Mouse (Mus musculus) embryonic facial prominence, embryonic 11.5 days (tissue): ENCODE data around the gene Slc43a3. TPM values are rescaled to one million over a fixed set of nuclear protein-coding genes. Genes with fewer than 3 reads are reported as not detected.

Source experiments
- ATAC-seq: fragments of 200-750 bp; cut with Nextera tagmentation; replicated peaks from 2 replicates; pipeline ENCODE4 v1.8.0; 2017; ENCODE audit warnings: low read depth; ENCODE audit not compliant: insufficient number of reproducible peaks, low FRiP score, low TSS enrichment
- DNase-seq: peaks from one replicate; pipeline ENCODE4 v3.0.0-alpha.2; 2015; ENCODE audit warnings: low spot score
- H3K27ac ChIP-seq: fragments of 300-500 bp; sonication (generic); replicated peaks from 2 replicates; pipeline ENCODE4 v1.5.1; 2014; ENCODE audit warnings: mild to moderate bottlenecking, low read depth, low read length, control low read depth
- H3K27me3 ChIP-seq: fragments of 300-500 bp; sonication (generic); 2 replicates; pipeline ENCODE4 v1.6.1; 2014; ENCODE audit warnings: mild to moderate bottlenecking, low read length, moderate library complexity, mixed read lengths; ENCODE audit not compliant: control insufficient read depth, insufficient read depth
- H3K36me3 ChIP-seq: fragments of 300-500 bp; sonication (generic); replicated peaks from 2 replicates; pipeline ENCODE4 v1.6.1; 2014; ENCODE audit warnings: low read depth, mild to moderate bottlenecking, low read length, moderate library complexity, mixed read lengths; ENCODE audit not compliant: control insufficient read depth, insufficient read depth
- H3K4me1 ChIP-seq: fragments of 300-500 bp; sonication (generic); 2 replicates; pipeline ENCODE4 v1.6.1; 2014; ENCODE audit warnings: low read length, mixed read lengths; ENCODE audit not compliant: control insufficient read depth, insufficient read depth
- H3K4me2 ChIP-seq: fragments of 300-500 bp; sonication (generic); 2 replicates; pipeline ENCODE4 v1.6.1; 2014; ENCODE audit warnings: low read depth, mild to moderate bottlenecking, control low read depth, low read length, moderate library complexity
- H3K4me3 ChIP-seq: fragments of 300-500 bp; sonication (generic); 2 replicates; pipeline ENCODE4 v1.5.1; 2014; ENCODE audit warnings: low read depth, low read length, control low read depth
- H3K9ac ChIP-seq: fragments of 300-500 bp; sonication (generic); replicated peaks from 2 replicates; pipeline ENCODE4 v1.6.1; 2014; ENCODE audit warnings: mild to moderate bottlenecking, control low read depth, low read length
- H3K9me3 ChIP-seq: fragments of 300-500 bp; sonication (generic); replicated peaks from 2 replicates; pipeline ENCODE4 v1.6.1; 2016; ENCODE audit warnings: mild to moderate bottlenecking, low read length, inconsistent platforms, mixed read lengths; ENCODE audit not compliant: control insufficient read depth
- WGBS: fragments of 180-500 bp; shearing (Covaris S2); extraction: QIAGEN DNeasy Blood & Tissue Kit; methylation state at CpG from one replicate; pipeline ENCODE4 v1.1.7; 2014; 5-methylcytosine and 5-hydroxymethylcytosine counted together
- polyA plus RNA-seq: library from polyadenylated mRNA; unstranded; fragments of >200 nt; fragmentation: Nextera tagmentation; extraction: Ambion mirVana; gene quantifications from 2 replicates; pipeline ENCODE4 v1.2.1, GENCODE M21; 2014

The Slc43a3 gene
- polyA plus RNA-seq, 1 experiment from 2014 or later = 37.2 TPM

DNA sequence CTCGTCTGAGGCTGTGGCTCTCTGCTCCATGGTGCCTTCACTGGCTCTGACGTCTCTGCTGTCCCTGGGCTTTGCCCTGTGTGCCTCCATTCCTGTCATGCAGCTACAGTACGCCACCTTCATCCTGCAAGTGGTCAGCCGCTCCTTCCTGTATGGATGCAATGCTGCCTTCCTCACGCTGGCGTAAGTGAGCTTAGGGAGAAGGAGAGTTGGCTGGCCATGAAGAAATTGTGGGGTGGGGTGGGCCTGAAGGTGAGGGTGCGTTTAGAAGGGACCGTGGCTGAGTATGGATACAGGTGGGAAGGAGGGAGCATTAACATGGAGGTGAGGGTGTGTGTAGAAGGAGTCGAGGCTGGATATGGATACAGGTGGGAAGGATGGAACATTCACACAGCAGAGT, 19.1 kb downstream of the Slc43a3 start:
- Histone ChIP-seq H3K27ac (no peak overlapping the region), H3K9me3 (no peaks in the 10 kb centered on the region), H3K4me1 (no peaks in the 10 kb centered on the region), H3K27me3 (no peaks in the 10 kb centered on the region), H3K4me2 (no peak overlapping the region), H3K9ac (no peak overlapping the region), H3K4me3 (no peak overlapping the region), H3K36me3 (no peaks in the 10 kb centered on the region; the same call in none of the 2 replicates)
- 85% methylated on average over 9 of the region's 9 CpGs for WGBS
- no peak for DNase-seq
- no peak for ATAC-seq

DNA sequence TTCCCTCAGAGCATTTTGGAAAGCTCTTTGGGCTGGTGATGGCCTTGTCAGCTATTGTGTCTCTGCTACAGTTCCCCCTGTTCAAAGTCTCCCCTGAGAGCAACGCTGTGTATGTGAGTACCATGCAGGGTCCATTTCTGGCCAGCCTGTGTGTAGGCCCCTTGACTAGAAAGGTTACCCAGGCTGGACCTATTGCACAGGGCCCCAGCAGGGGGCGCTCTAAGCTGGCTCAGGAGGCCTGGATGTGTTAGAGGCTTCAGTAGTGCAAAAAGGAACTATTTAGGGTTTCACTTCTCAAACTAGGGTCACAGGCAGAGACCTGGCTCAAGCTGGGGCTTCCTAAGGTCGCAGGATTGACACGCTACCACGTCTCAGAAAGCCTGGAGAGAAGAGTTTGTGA, 19.9 kb downstream of the Slc43a3 start:
- Histone ChIP-seq H3K36me3 (no peaks in the 10 kb centered on the region; the same call in 1 of the 2 replicates), H3K9ac (no peak overlapping the region), H3K4me1 (no peaks in the 10 kb centered on the region), H3K27me3 (no peaks in the 10 kb centered on the region), H3K4me2 (no peak overlapping the region), H3K9me3 (no peaks in the 10 kb centered on the region), H3K4me3 (no peak overlapping the region), H3K27ac (no peak overlapping the region)
- DNase-seq (peak; percentile 59), ATAC-seq (no peak; the same call in 1 of the 2 replicates)
- 55% methylated on average over 5 of the region's 5 CpGs for WGBS

DNA sequence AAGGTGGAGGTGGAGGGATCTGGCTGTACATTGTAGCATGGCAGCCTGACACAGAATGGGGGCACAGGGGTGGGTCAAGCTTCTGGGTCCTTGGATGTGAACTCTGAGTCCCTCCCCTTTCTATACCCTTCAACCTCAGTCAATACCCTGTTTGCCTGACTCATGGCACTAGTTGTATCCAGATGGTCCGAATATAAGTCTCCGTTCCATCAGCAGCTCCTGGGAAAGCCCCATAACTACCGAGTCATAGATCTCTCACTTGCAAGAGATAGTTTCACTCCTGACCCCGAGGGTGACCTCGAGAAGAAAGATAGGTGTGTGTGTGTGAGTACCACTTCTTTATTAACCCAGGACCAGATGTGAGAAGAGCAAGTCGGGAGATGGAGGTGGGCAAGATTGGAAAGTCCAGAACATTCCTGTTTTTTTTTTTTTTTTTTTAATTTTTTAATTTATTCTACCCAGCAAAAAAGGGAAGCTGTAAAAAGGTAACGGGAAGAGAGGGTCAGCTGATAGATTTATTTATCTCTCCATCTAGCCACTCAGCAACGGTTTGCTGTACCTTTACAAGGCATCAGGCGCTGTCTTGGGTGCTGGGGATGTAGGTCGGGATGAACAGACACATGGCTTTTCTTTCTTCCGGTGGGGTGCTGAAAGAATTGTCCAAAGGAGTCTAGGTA, 22.3 kb downstream of the Slc43a3 start:
- WGBS = 88% methylated on average over 11 of the region's 11 CpGs
- H3K9me3 ChIP-seq = no peaks in the 10 kb centered on the region
- H3K36me3 ChIP-seq = no peaks in the 10 kb centered on the region; the same call in 1 of the 2 replicates
- ATAC-seq (no peak), DNase-seq (no peak)
- H3K27ac ChIP-seq = no peak overlapping the region
- no peak overlapping the region for H3K4me2 ChIP-seq
- no peaks in the 10 kb centered on the region for H3K27me3 ChIP-seq
- no peak overlapping the region for H3K9ac ChIP-seq
- H3K4me1 ChIP-seq = no peaks in the 10 kb centered on the region
- no peak overlapping the region for H3K4me3 ChIP-seq

DNA sequence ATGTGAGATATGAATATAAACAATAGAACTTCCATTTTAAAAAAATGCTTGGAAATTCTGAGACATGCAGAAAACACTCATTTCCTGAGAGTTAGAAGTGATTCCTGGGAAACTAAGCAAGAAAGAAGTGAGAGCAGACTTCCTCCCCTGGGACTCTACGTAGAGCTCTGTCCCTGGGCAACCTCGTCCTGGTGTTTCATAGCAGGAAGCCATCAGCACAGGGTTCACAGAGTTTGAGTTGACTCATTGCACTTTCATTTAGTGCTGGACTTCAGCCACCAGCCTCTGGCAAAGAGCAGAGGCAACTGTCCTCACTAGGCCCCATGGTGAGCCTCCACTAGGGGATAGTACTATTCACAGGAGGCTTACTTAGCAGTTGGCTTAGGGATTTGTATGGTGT, 24.9 kb downstream of the Slc43a3 start:
- 80% methylated on average over 2 of the region's 2 CpGs for WGBS
- H3K27ac ChIP-seq = no peak overlapping the region

DNA sequence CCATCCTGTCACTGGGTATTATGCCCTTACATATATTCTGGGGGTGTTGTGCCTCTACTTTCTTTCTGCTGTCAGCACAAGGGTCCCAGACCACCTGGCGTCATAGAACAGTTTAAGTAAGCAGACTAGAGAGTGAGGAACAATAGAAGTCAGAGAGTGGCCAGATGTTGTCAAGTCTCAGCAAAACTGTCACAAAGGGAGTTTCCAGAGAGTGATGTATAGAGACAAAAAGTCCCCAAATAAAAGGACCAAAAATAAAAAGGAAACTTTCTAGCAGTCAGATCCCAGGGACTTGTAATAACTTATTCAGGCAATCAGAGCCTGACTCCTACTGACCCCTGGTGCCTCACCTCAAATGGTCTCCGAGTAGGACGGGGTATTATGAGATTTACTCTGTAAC, 25.5 kb downstream of the Slc43a3 start:
- no peak overlapping the region for H3K4me3 ChIP-seq
- no peak for DNase-seq
- no peak for ATAC-seq
- no peak overlapping the region for H3K4me2 ChIP-seq
- WGBS = 68% methylated on average over 3 of the region's 3 CpGs
- H3K4me1 ChIP-seq = no peaks in the 10 kb centered on the region
- no peak overlapping the region for H3K27ac ChIP-seq
- H3K36me3 ChIP-seq = no peaks in the 10 kb centered on the region
- no peaks in the 10 kb centered on the region for H3K27me3 ChIP-seq
- no peaks in the 10 kb centered on the region for H3K9me3 ChIP-seq
- no peak overlapping the region for H3K9ac ChIP-seq

More for the DNA sequence above, 24.9 kb downstream of the Slc43a3 start:
- H3K4me2 ChIP-seq = no peak overlapping the region
- DNase-seq (no peak), ATAC-seq (no peak)
- no peaks in the 10 kb centered on the region for H3K27me3 ChIP-seq
- no peak overlapping the region for H3K4me3 ChIP-seq
- H3K36me3 ChIP-seq = no peaks in the 10 kb centered on the region; the same call in 1 of the 2 replicates
- no peaks in the 10 kb centered on the region for H3K9me3 ChIP-seq
- H3K4me1 ChIP-seq = no peaks in the 10 kb centered on the region
- no peak overlapping the region for H3K9ac ChIP-seq

DNA sequence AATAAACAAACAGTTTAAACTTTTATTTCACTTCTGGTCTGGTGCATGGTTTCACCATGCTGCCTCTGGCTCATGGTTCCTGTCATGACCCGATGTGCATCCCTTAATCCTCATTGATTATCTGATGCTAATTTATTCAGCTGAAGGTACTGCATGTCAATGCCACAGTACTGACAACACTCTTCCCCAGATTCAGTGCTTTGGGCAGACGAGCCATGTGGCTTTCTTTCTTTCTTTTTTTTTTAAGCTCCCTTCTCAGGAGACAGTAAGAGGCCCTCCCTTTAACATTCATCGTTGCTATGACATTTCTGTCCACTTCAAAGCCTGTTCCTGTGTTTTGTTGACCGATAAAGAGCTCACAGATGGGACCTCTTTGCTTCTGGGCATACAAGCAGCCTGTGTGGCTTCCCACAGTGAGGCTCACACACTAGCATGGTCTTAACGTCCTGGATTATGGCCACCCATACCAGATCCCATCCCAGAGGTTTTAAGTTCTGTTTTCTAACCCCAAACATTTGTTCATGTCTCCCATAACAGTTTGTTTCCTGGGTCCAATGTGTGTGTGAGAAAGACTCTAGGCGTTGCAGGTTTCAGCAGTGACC, 26.6 kb downstream of the Slc43a3 start:
- 36% methylated on average over 6 of the region's 6 CpGs for whole genome bisulfite sequencing
- Histone ChIP-seq H3K9ac (no peak overlapping the region), H3K4me1 (no peaks in the 10 kb centered on the region), H3K36me3 (no peaks in the 10 kb centered on the region), H3K4me2 (no peak overlapping the region), H3K4me3 (no peak overlapping the region), H3K9me3 (no peaks in the 10 kb centered on the region), H3K27me3 (no peaks in the 10 kb centered on the region), H3K27ac (no peak overlapping the region)
- DNase-seq = no peak
- ATAC-seq = no peak

DNA sequence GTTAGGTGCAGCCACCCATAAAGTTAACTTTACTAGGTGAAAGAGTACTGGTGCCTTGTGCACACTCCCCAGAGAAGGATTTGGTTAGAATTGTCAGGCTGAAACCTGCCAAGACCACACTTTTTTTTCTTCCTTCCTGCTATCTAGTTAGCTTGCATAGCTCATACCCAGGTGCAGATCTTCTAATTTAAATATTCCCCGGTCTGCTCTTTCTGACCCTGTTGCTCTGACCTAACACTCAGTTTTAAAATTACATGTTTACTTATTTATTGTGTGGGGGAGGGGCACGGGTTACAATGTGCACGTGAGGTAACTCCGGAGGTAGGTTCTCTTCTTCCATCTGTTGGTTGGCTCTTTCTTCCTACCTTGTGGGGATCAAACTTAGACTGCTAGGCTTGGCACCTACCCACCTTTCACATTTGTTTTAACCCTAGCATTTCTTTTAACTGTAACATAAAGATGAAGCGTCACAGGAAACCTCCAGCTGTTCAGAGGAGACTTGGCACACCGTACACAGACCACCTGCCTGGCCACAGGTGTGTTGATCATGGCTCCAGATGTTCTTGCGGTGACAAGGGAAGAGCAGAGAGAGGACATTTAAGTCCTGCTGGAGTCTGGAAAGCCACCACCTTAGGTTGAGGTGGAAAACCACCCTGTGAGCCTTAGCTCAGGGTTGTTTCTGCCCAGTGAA, 27.9 kb downstream of the Slc43a3 start:
- H3K9me3 ChIP-seq = no peaks in the 10 kb centered on the region
- H3K4me2 ChIP-seq = no peak overlapping the region
- H3K4me1 ChIP-seq = no peaks in the 10 kb centered on the region
- H3K4me3 ChIP-seq = no peak overlapping the region
- ATAC-seq (no peak), DNase-seq (no peak)
- H3K9ac ChIP-seq = no peak overlapping the region
- 88% methylated on average over 7 of the region's 7 CpGs for WGBS
- H3K27me3 ChIP-seq = no peaks in the 10 kb centered on the region
- no peaks in the 10 kb centered on the region for H3K36me3 ChIP-seq
- no peak overlapping the region for H3K27ac ChIP-seq
